Mouse (Mus musculus): ENCODE measurements around the gene Zfp971. TPM values are rescaled to one million over a fixed set of nuclear protein-coding genes. Genes with fewer than 3 reads are reported as not detected.

The Zfp971 gene
- 13.6 to 19.4 TPM (median 14.7 TPM) in 4 replicates for total RNA-seq (2023; ENCODE audit: inconsistent age)

DNA sequence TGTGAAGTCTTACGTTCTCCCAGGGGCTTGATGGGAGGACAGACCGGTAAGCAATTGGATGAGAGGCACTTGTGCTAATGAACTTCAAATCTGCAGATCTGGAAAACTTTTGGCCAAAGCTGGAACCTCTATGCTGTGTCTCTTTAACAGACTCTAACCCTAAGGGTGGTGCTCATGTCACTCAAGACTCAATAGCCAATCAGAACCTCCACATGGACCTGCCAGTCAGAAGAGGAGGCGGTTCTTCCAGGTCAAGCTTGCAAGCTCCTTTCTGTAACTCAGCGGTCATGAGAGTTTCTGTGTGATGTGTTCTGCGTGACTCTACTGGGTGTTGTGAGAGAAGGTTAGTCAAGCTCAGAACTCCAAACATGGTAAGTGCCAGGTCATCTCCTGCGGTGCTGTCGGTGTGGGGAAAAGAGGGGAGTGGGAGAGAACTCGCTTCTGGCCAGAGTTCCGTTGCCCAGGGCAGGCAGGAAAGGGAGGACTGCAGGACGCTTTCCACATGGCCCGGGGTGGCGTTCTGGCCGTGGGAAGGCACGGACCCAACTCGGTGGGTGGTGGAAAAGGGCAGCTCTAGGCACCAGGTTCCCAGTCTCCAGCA lies at the start of gene Zfp971:
Gene Zfp971 (plus strand): TSS at position 274 of the 601 bp plus-strand sequence.

DNA sequence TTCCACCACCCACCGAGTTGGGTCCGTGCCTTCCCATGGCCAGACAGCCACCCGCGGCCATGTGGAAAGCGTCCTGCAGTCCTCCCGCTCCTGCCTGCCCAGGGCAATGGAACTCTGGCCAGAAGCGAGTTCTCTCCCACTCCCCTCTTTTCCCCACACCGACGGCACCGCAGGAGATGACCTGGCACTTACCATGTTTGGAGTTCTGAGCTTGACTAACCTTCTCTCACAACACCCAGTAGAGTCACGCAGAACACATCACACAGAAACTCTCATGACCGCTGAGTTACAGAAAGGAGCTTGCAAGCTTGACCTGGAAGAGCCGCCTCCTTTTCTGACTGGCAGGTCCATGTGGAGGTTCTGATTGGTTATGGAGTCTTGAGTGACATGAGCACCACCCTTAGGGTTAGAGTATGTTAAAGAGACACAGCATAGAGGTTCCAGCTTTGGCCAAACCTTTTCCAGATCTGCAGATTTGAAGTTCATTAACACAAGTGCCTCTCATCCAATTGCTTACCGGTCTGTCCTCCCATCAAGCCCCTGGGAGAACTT lies 55.2 kb downstream of the Zfp971 start, which contains the start of gene Zfp931:
Gene Zfp931 (minus strand): TSS at position 311 of the 552 bp plus-strand sequence.

Other genes starting within 250 kb of the Zfp971 start
- gene Gm14325, start 182.9 kb upstream of the Zfp971 start, total RNA-seq (2023; ENCODE audit: inconsistent age): 3.0 to 9.9 TPM (median 5.8 TPM) in 4 replicates
- gene Gm14327, start 126.2 kb upstream of the Zfp971 start, total RNA-seq (2023; ENCODE audit: inconsistent age): 0.51 to 2.1 TPM (median 1.8 TPM) in 3 of 4 replicates, not detected in the other
- gene Zfp972, start 97.7 kb upstream of the Zfp971 start, total RNA-seq (2023; ENCODE audit: inconsistent age): 1.7 TPM in 1 of 4 replicates, not detected in the others
- gene Gm14326, start 66.0 kb upstream of the Zfp971 start, total RNA-seq (2023; ENCODE audit: inconsistent age): 3.8 to 7.8 TPM (median 5.5 TPM) in 4 replicates
- 3.2 to 4.3 TPM (median 4.0 TPM) in 4 replicates for gene Zfp931, start 55.2 kb downstream of the Zfp971 start, total RNA-seq (2023; ENCODE audit: inconsistent age)
- gene Phactr3, start 95.7 kb downstream of the Zfp971 start, total RNA-seq (2023; ENCODE audit: inconsistent age): not detected in 4 replicates